Mouse (Mus musculus): Measurements from ENCODE around the gene Syngap1. TPM values are rescaled to one million over a fixed set of nuclear protein-coding genes. Genes with fewer than 3 reads are reported as not detected.

Syngap1 gene
- polyA plus RNA-seq, 1 experiment from 2014 or later = 3.7 TPM

- Histone ChIP-seq H3K4me3 (ENCODE audit: low read depth, low read length) (peak overlapping the region; percentile 3; the same call in 1 of the 2 replicates), H3K9ac (ENCODE audit: low read depth, low read length) (peak overlapping the region; percentile 2), H3K36me3 (ENCODE audit: control insufficient read depth, insufficient read depth, low read length) (peaks cover 17% of the 10 kb centered on the region), H3K4me1 (ENCODE audit: control insufficient read depth, insufficient read depth, low read length) (peaks cover 59% of the 10 kb centered on the region), H3K27me3 (ENCODE audit: control insufficient read depth, insufficient read depth, low read length) (0 out of 2 replicates have a peak, but pooled peaks cover 6% of the 10 kb centered on the region), H3K27ac (ENCODE audit: low read depth, low read length) (peak overlapping the region; percentile 68), H3K9me3 (replicated peaks; ENCODE audit: control insufficient read depth, low read length) (no peaks in the 10 kb centered on the region), H3K4me2 (peak overlapping the region; percentile 69)
- WGBS (ENCODE audit: insufficient replicate concordance) = 6% methylated on average over 11 of the region's 16 CpGs
- no peak for ATAC-seq (replicated peaks; ENCODE audit: insufficient number of reproducible peaks, low FRiP score, low TSS enrichment)
These were observed 12.7 kb downstream of the Syngap1 start for GRCm38 (mm10) chr17:26953726-26954125.

GRCm38 (mm10) chr17:26956309-26956708 lies 15.3 kb downstream of the Syngap1 start:
- ATAC-seq (replicated peaks; ENCODE audit: insufficient number of reproducible peaks, low FRiP score, low TSS enrichment) = no peak
- Histone ChIP-seq H3K9me3 (replicated peaks; ENCODE audit: control insufficient read depth, low read length) (no peaks in the 10 kb centered on the region), H3K27me3 (ENCODE audit: control insufficient read depth, insufficient read depth, low read length) (0 out of 2 replicates have a peak, but pooled peaks cover 6% of the 10 kb centered on the region), H3K4me2 (no peak overlapping the region), H3K9ac (ENCODE audit: low read depth, low read length) (no peak overlapping the region), H3K36me3 (ENCODE audit: control insufficient read depth, insufficient read depth, low read length) (peaks cover 36% of the 10 kb centered on the region), H3K27ac (ENCODE audit: low read depth, low read length) (no peak overlapping the region), H3K4me1 (ENCODE audit: control insufficient read depth, insufficient read depth, low read length) (peaks cover 42% of the 10 kb centered on the region), H3K4me3 (ENCODE audit: low read depth, low read length) (no peak overlapping the region)
- 71% methylated on average over 5 of the region's 5 CpGs for WGBS (ENCODE audit: insufficient replicate concordance)

DNA sequence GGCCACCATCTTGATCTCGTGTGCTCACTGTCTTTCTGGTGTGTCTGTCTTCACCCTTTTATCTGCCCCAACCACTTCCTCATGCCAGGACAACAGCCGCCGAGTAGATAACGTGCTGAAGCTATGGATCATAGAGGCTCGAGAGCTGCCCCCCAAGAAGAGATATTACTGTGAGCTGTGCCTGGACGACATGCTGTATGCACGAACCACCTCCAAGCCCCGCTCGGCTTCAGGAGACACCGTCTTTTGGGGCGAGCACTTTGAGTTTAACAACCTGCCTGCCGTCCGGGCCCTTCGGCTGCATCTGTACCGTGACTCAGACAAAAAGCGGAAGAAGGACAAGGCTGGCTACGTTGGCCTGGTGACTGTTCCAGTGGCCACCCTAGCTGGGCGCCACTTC lies 15.8 kb downstream of the Syngap1 start:
- 0 out of 2 replicates have a peak overlapping the region, but pooled peaks have one; percentile 22 for H3K4me2 ChIP-seq
- H3K4me3 ChIP-seq (ENCODE audit: low read depth, low read length) = no peak overlapping the region
- 62% methylated on average over 18 of the region's 18 CpGs for WGBS (ENCODE audit: insufficient replicate concordance)
- peaks cover 36% of the 10 kb centered on the region for H3K4me1 ChIP-seq (ENCODE audit: control insufficient read depth, insufficient read depth, low read length)
- no peak overlapping the region for H3K9ac ChIP-seq (ENCODE audit: low read depth, low read length)
- H3K27ac ChIP-seq (ENCODE audit: low read depth, low read length) = no peak overlapping the region
- 0 out of 2 replicates have a peak, but pooled peaks cover 6% of the 10 kb centered on the region for H3K27me3 ChIP-seq (ENCODE audit: control insufficient read depth, insufficient read depth, low read length)
- no peaks in the 10 kb centered on the region for H3K9me3 ChIP-seq (replicated peaks; ENCODE audit: control insufficient read depth, low read length)
- H3K36me3 ChIP-seq (ENCODE audit: control insufficient read depth, insufficient read depth, low read length) = peaks cover 39% of the 10 kb centered on the region
- ATAC-seq (replicated peaks; ENCODE audit: insufficient number of reproducible peaks, low FRiP score, low TSS enrichment) = no peak

GRCm38 (mm10) chr17:26957872-26958271 lies 16.8 kb downstream of the Syngap1 start:
- Histone ChIP-seq H3K9ac (ENCODE audit: low read depth, low read length) (no peak overlapping the region), H3K27me3 (ENCODE audit: control insufficient read depth, insufficient read depth, low read length) (no peaks in the 10 kb centered on the region), H3K9me3 (replicated peaks; ENCODE audit: control insufficient read depth, low read length) (no peaks in the 10 kb centered on the region), H3K4me1 (ENCODE audit: control insufficient read depth, insufficient read depth, low read length) (peaks cover 26% of the 10 kb centered on the region), H3K4me2 (no peak overlapping the region), H3K4me3 (ENCODE audit: low read depth, low read length) (no peak overlapping the region), H3K36me3 (ENCODE audit: control insufficient read depth, insufficient read depth, low read length) (peaks cover 42% of the 10 kb centered on the region), H3K27ac (ENCODE audit: low read depth, low read length) (no peak overlapping the region)
- WGBS (ENCODE audit: insufficient replicate concordance) = 95% methylated on average over 5 of the region's 5 CpGs
- no peak for ATAC-seq (replicated peaks; ENCODE audit: insufficient number of reproducible peaks, low FRiP score, low TSS enrichment)

- no peaks in the 10 kb centered on the region for H3K27me3 ChIP-seq (ENCODE audit: control insufficient read depth, insufficient read depth, low read length)
- no peak overlapping the region for H3K4me2 ChIP-seq
- H3K36me3 ChIP-seq (ENCODE audit: control insufficient read depth, insufficient read depth, low read length) = peaks cover 43% of the 10 kb centered on the region
- no peak overlapping the region for H3K27ac ChIP-seq (ENCODE audit: low read depth, low read length)
- 41% methylated on average over 4 of the region's 5 CpGs for WGBS (ENCODE audit: insufficient replicate concordance)
- H3K4me1 ChIP-seq (ENCODE audit: control insufficient read depth, insufficient read depth, low read length) = peaks cover 20% of the 10 kb centered on the region
- H3K9me3 ChIP-seq (replicated peaks; ENCODE audit: control insufficient read depth, low read length) = no peaks in the 10 kb centered on the region
- H3K4me3 ChIP-seq (ENCODE audit: low read depth, low read length) = no peak overlapping the region
- no peak overlapping the region for H3K9ac ChIP-seq (ENCODE audit: low read depth, low read length)
- no peak for ATAC-seq (replicated peaks; ENCODE audit: insufficient number of reproducible peaks, low FRiP score, low TSS enrichment)
These were observed 17.8 kb downstream of the Syngap1 start for GRCm38 (mm10) chr17:26958880-26959279.

DNA sequence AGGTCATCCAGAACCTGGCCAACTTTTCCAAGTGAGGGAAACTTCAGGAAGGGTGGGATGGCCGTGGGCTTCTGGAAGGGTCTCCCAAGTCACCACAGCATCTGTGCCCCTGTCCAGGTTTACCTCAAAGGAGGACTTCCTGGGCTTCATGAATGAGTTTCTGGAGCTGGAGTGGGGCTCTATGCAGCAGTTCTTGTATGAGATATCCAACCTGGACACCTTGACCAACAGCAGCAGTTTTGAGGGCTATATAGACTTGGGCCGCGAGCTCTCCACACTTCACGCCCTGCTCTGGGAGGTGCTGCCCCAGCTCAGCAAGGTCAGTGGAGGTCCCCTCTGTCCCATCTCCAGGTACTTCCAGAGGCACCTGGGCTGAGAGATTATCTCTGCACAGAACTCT lies 18.8 kb downstream of the Syngap1 start:
- 83% methylated on average over 4 of the region's 4 CpGs for WGBS (ENCODE audit: insufficient replicate concordance)
- ATAC-seq (replicated peaks; ENCODE audit: insufficient number of reproducible peaks, low FRiP score, low TSS enrichment) = no peak
- Histone ChIP-seq H3K27ac (ENCODE audit: low read depth, low read length) (no peak overlapping the region), H3K4me2 (no peak overlapping the region), H3K27me3 (ENCODE audit: control insufficient read depth, insufficient read depth, low read length) (no peaks in the 10 kb centered on the region), H3K4me3 (ENCODE audit: low read depth, low read length) (no peak overlapping the region), H3K36me3 (ENCODE audit: control insufficient read depth, insufficient read depth, low read length) (peaks cover 48% of the 10 kb centered on the region), H3K9me3 (replicated peaks; ENCODE audit: control insufficient read depth, low read length) (no peaks in the 10 kb centered on the region), H3K9ac (ENCODE audit: low read depth, low read length) (no peak overlapping the region), H3K4me1 (ENCODE audit: control insufficient read depth, insufficient read depth, low read length) (peaks cover 14% of the 10 kb centered on the region)

GRCm38 (mm10) chr17:26961572-26962240 lies 20.7 kb downstream of the Syngap1 start:
- H3K9ac ChIP-seq (ENCODE audit: low read depth, low read length) = no peak overlapping the region
- no peak overlapping the region for H3K4me3 ChIP-seq (ENCODE audit: low read depth, low read length)
- H3K27ac ChIP-seq (ENCODE audit: low read depth, low read length) = no peak overlapping the region
- H3K36me3 ChIP-seq (ENCODE audit: control insufficient read depth, insufficient read depth, low read length) = peaks cover 44% of the 10 kb centered on the region
- 86% methylated on average over 21 of the region's 21 CpGs for WGBS (ENCODE audit: insufficient replicate concordance)
- ATAC-seq (replicated peaks; ENCODE audit: insufficient number of reproducible peaks, low FRiP score, low TSS enrichment) = no peak
- H3K4me2 ChIP-seq = no peak overlapping the region
- H3K4me1 ChIP-seq (ENCODE audit: control insufficient read depth, insufficient read depth, low read length) = peaks cover 5% of the 10 kb centered on the region; the same call in 1 of the 2 replicates
- H3K27me3 ChIP-seq (ENCODE audit: control insufficient read depth, insufficient read depth, low read length) = no peaks in the 10 kb centered on the region
- H3K9me3 ChIP-seq (replicated peaks; ENCODE audit: control insufficient read depth, low read length) = no peaks in the 10 kb centered on the region

GRCm38 (mm10) chr17:26966993-26967392 lies 25.9 kb downstream of the Syngap1 start:
- peaks cover 20% of the 10 kb centered on the region for H3K36me3 ChIP-seq (ENCODE audit: control insufficient read depth, insufficient read depth, low read length)
- no peaks in the 10 kb centered on the region for H3K27me3 ChIP-seq (ENCODE audit: control insufficient read depth, insufficient read depth, low read length)
- 85% methylated on average over 11 of the region's 11 CpGs for WGBS (ENCODE audit: insufficient replicate concordance)

GRCm38 (mm10) chr17:26967477-26967876 lies 26.4 kb downstream of the Syngap1 start:
- H3K4me3 ChIP-seq (ENCODE audit: low read depth, low read length) = no peak overlapping the region

More at GRCm38 (mm10) chr17:26966993-26967392, 25.9 kb downstream of the Syngap1 start:
- Histone ChIP-seq H3K9me3 (replicated peaks; ENCODE audit: control insufficient read depth, low read length) (no peaks in the 10 kb centered on the region), H3K4me3 (ENCODE audit: low read depth, low read length) (no peak overlapping the region), H3K4me2 (no peak overlapping the region), H3K4me1 (ENCODE audit: control insufficient read depth, insufficient read depth, low read length) (peaks cover 8% of the 10 kb centered on the region), H3K27ac (ENCODE audit: low read depth, low read length) (no peak overlapping the region), H3K9ac (ENCODE audit: low read depth, low read length) (no peak overlapping the region)
- ATAC-seq (replicated peaks; ENCODE audit: insufficient number of reproducible peaks, low FRiP score, low TSS enrichment) = no peak

More at GRCm38 (mm10) chr17:26967477-26967876, 26.4 kb downstream of the Syngap1 start:
- H3K9me3 ChIP-seq (replicated peaks; ENCODE audit: control insufficient read depth, low read length) = no peaks in the 10 kb centered on the region
- H3K27me3 ChIP-seq (ENCODE audit: control insufficient read depth, insufficient read depth, low read length) = no peaks in the 10 kb centered on the region
- H3K36me3 ChIP-seq (ENCODE audit: control insufficient read depth, insufficient read depth, low read length) = peaks cover 20% of the 10 kb centered on the region
- H3K4me2 ChIP-seq = no peak overlapping the region
- H3K9ac ChIP-seq (ENCODE audit: low read depth, low read length) = no peak overlapping the region
- H3K4me1 ChIP-seq (ENCODE audit: control insufficient read depth, insufficient read depth, low read length) = peaks cover 11% of the 10 kb centered on the region
- no peak overlapping the region for H3K27ac ChIP-seq (ENCODE audit: low read depth, low read length)
- WGBS (ENCODE audit: insufficient replicate concordance) = 86% methylated on average over 6 of the region's 6 CpGs
- ATAC-seq (replicated peaks; ENCODE audit: insufficient number of reproducible peaks, low FRiP score, low TSS enrichment) = no peak

Data from heart, embryonic 11.5 days (tissue).